Mouse (Mus musculus) neutrophil, adult 5-6 weeks (primary cell): Measurements from ENCODE around the gene Alg12. TPM values are rescaled to one million over a fixed set of nuclear protein-coding genes. Genes with fewer than 3 reads are reported as not detected.

Source experiments
- ATAC-seq: fragments of 151-379, 151-347 bp; 2 replicates; pipeline ENCODE4 v1.8.0; 2017; ENCODE audit warnings: mild to moderate bottlenecking, moderate TSS enrichment; ENCODE audit not compliant: insufficient number of reproducible peaks, poor library complexity, low FRiP score, severe bottlenecking; ENCODE audit errors: extremely low read depth
- total RNA-seq: library from RNA; stranded (forward); fragments of 200-1000 nt; gene quantifications from 2 replicates; pipeline ENCODE4 v1.2.3, GENCODE M21; 2017

Alg12 gene
- total RNA-seq: 9.1 and 11.4 TPM in 2 replicates

- peak; percentile 95 for ATAC-seq
Measured at GRCm38 (mm10) chr15:88819026-88819905, at the start of gene Alg12, which contains the start of gene Creld2. TSS of gene Alg12 (minus strand) at chr15:88819318. TSS of gene Creld2 (plus strand) at chr15:88819646.

GRCm38 (mm10) chr15:88868024-88868742 lies 49.1 kb upstream of the Alg12 start:
- no peak for ATAC-seq

- no peak for ATAC-seq
Measured at GRCm38 (mm10) chr15:88867368-88868023, 48.4 kb upstream of the Alg12 start.

GRCm38 (mm10) chr15:88866934-88867356 lies 47.8 kb upstream of the Alg12 start:
- ATAC-seq: no peak

GRCm38 (mm10) chr15:88865888-88866695 lies 47.0 kb upstream of the Alg12 start:
- ATAC-seq: no peak

GRCm38 (mm10) chr15:88865061-88865460 lies 45.9 kb upstream of the Alg12 start:
- ATAC-seq: no peak

GRCm38 (mm10) chr15:88864270-88865030 lies 45.3 kb upstream of the Alg12 start:
- ATAC-seq: no peak

GRCm38 (mm10) chr15:88863695-88864231 lies 44.6 kb upstream of the Alg12 start:
- peak; percentile 20; the same call in 1 of the 2 replicates for ATAC-seq

- ATAC-seq: no peak
Measured at GRCm38 (mm10) chr15:88862881-88863694, 44.0 kb upstream of the Alg12 start.

- peak; percentile 86 for ATAC-seq
Measured at GRCm38 (mm10) chr15:88861772-88862622, 42.9 kb upstream of the Alg12 start, which contains the start of gene Pim3. TSS of gene Pim3 (plus strand) at chr15:88862186.

GRCm38 (mm10) chr15:88860781-88861180 lies 41.7 kb upstream of the Alg12 start:
- no peak for ATAC-seq

- ATAC-seq: no peak
Measured at GRCm38 (mm10) chr15:88859206-88859970, 40.3 kb upstream of the Alg12 start.

GRCm38 (mm10) chr15:88858707-88859106 lies 39.6 kb upstream of the Alg12 start:
- ATAC-seq: no peak

GRCm38 (mm10) chr15:88858141-88858541 lies 39.0 kb upstream of the Alg12 start:
- no peak for ATAC-seq

- ATAC-seq: no peak
Measured at GRCm38 (mm10) chr15:88857361-88857760, 38.2 kb upstream of the Alg12 start.
